Mouse (Mus musculus): ENCODE data around the gene Znrf3.

Gene Znrf3

GRCm38 (mm10) chr11:5271274-5272065, 173.2 kb downstream of the Znrf3 start:
- no peak for DNase-seq (ENCODE audit: extremely low spot score)

GRCm38 (mm10) chr11:5269846-5270461, 174.7 kb downstream of the Znrf3 start:
- DNase-seq (ENCODE audit: extremely low spot score): no peak

- no peak for DNase-seq (ENCODE audit: extremely low spot score)
Observed at GRCm38 (mm10) chr11:5265764-5266163, 178.9 kb downstream of the Znrf3 start.

- DNase-seq (ENCODE audit: extremely low spot score): no peak
Observed at GRCm38 (mm10) chr11:5263078-5263730, 181.4 kb downstream of the Znrf3 start.

- DNase-seq (ENCODE audit: extremely low spot score): peak; percentile 92
Observed at GRCm38 (mm10) chr11:5261508-5262392, 182.9 kb downstream of the Znrf3 start, which contains the start of gene Kremen1. Gene Kremen1, minus strand, starts transcription at chr11:5261558.

GRCm38 (mm10) chr11:5260942-5261459, 183.6 kb downstream of the Znrf3 start:
- peak; percentile 61 for DNase-seq (ENCODE audit: extremely low spot score)

GRCm38 (mm10) chr11:5259944-5260598, 184.6 kb downstream of the Znrf3 start:
- no peak for DNase-seq (ENCODE audit: extremely low spot score)

- no peak for DNase-seq (ENCODE audit: extremely low spot score)
Observed at GRCm38 (mm10) chr11:5258036-5258435, 186.6 kb downstream of the Znrf3 start.

- DNase-seq (ENCODE audit: extremely low spot score): no peak
Observed at GRCm38 (mm10) chr11:5257151-5257862, 187.3 kb downstream of the Znrf3 start.

GRCm38 (mm10) chr11:5255509-5256014, 189.1 kb downstream of the Znrf3 start:
- DNase-seq (ENCODE audit: extremely low spot score): no peak

GRCm38 (mm10) chr11:5254016-5254415, 190.6 kb downstream of the Znrf3 start:
- DNase-seq (ENCODE audit: extremely low spot score): no peak

GRCm38 (mm10) chr11:5253528-5253927, 191.1 kb downstream of the Znrf3 start:
- no peak for DNase-seq (ENCODE audit: extremely low spot score)

GRCm38 (mm10) chr11:5252727-5253126, 191.9 kb downstream of the Znrf3 start:
- DNase-seq (ENCODE audit: extremely low spot score): no peak

- DNase-seq (ENCODE audit: extremely low spot score): no peak
Observed at GRCm38 (mm10) chr11:5251112-5251511, 193.5 kb downstream of the Znrf3 start.

GRCm38 (mm10) chr11:5248200-5248599, 196.4 kb downstream of the Znrf3 start:
- no peak for DNase-seq (ENCODE audit: extremely low spot score)

- DNase-seq (ENCODE audit: extremely low spot score): no peak
Observed at GRCm38 (mm10) chr11:5245431-5245830, 199.2 kb downstream of the Znrf3 start.

- no peak for DNase-seq (ENCODE audit: extremely low spot score)
Observed at GRCm38 (mm10) chr11:5244749-5245130, 199.9 kb downstream of the Znrf3 start.

GRCm38 (mm10) chr11:5243812-5244748, 200.6 kb downstream of the Znrf3 start:
- no peak for DNase-seq (ENCODE audit: extremely low spot score)

- no peak for DNase-seq (ENCODE audit: extremely low spot score)
Observed at GRCm38 (mm10) chr11:5243208-5243607, 201.4 kb downstream of the Znrf3 start.
